Mouse (Mus musculus) ES-Bruce4 (cell line): ENCODE measurements around the gene Ctnna3.

ENCODE experiments used
- CTCF ChIP-seq: IDR thresholded peaks from one replicate; pipeline ENCODE4 v1.8.1; 2011; ENCODE audit warnings: low read depth, low read length
- EP300 ChIP-seq: IDR thresholded peaks from 2 replicates; pipeline ENCODE4 v1.6.1; 2011; ENCODE audit warnings: low read depth, low read length; ENCODE audit not compliant: insufficient read depth
- POLR2A ChIP-seq: IDR thresholded peaks from one replicate; pipeline ENCODE4 v1.8.1; 2011; ENCODE audit warnings: low read length; ENCODE audit not compliant: insufficient read depth

GRCm38 (mm10) chr10:63689233-63689632, 259.3 kb downstream of the Ctnna3 start:
- no peak for TF ChIP-seq CTCF
- TF ChIP-seq POLR2A = no peak
- TF ChIP-seq EP300 = no peak
